Mouse (Mus musculus) midbrain, embryonic 14.5 days (tissue): ENCODE data around the gene Pdgfc. TPM values are rescaled to one million over a fixed set of nuclear protein-coding genes. Genes with fewer than 3 reads are reported as not detected.

Source experiments
- ATAC-seq: fragments of 200-750 bp; cut with Nextera tagmentation; 2 replicates; pipeline ENCODE4 v1.8.0; 2017; ENCODE audit warnings: moderate number of reproducible peaks, moderate library complexity; ENCODE audit not compliant: low FRiP score, low TSS enrichment
- DNase-seq: peaks from one replicate; pipeline ENCODE4 v3.0.0-alpha.2; 2015
- H3K27ac ChIP-seq: fragments of 300-500 bp; sonication (generic); replicated peaks from 2 replicates; pipeline ENCODE4 v1.5.1; 2014; ENCODE audit warnings: mild to moderate bottlenecking, low read depth, low read length, moderate library complexity
- H3K27me3 ChIP-seq: fragments of 300-500 bp; sonication (generic); 2 replicates; pipeline ENCODE4 v1.6.1; 2014; ENCODE audit warnings: low read length, control low read depth, mixed read lengths; ENCODE audit not compliant: control insufficient read depth, insufficient read depth
- H3K36me3 ChIP-seq: fragments of 300-500 bp; sonication (generic); 2 replicates; pipeline ENCODE4 v1.6.1; 2014; ENCODE audit warnings: low read length, control low read depth; ENCODE audit not compliant: control insufficient read depth, insufficient read depth
- H3K4me1 ChIP-seq: fragments of 300-500 bp; sonication (generic); 2 replicates; pipeline ENCODE4 v1.6.1; 2014; ENCODE audit warnings: mild to moderate bottlenecking, antibody characterized with exemption, low read length, control low read depth; ENCODE audit not compliant: control insufficient read depth, insufficient read depth
- H3K4me2 ChIP-seq: fragments of 300-500 bp; sonication (generic); 2 replicates; pipeline ENCODE4 v1.6.1; 2014; ENCODE audit warnings: mild to moderate bottlenecking, low read length, moderate library complexity
- H3K4me3 ChIP-seq: fragments of 300-500 bp; sonication (generic); replicated peaks from 2 replicates; pipeline ENCODE4 v1.5.1; 2014; ENCODE audit warnings: low read depth, low read length
- H3K9ac ChIP-seq: fragments of 300-500 bp; sonication (generic); replicated peaks from 2 replicates; pipeline ENCODE4 v1.6.1; 2014; ENCODE audit warnings: mild to moderate bottlenecking, low read length, moderate library complexity
- H3K9me3 ChIP-seq: fragments of 300-500 bp; sonication (generic); 2 replicates; pipeline ENCODE4 v1.6.1; 2016; ENCODE audit warnings: low read length, control low read depth, mixed read lengths; ENCODE audit not compliant: control insufficient read depth
- WGBS: fragments of 180-500 bp; shearing (Covaris S2); extraction: QIAGEN DNeasy Blood & Tissue Kit; methylation state at CpG from one replicate; pipeline ENCODE4 v1.1.7; 2014; 5-methylcytosine and 5-hydroxymethylcytosine counted together
- polyA plus RNA-seq: library from polyadenylated mRNA; unstranded; fragments of >200 nt; fragmentation: Nextera tagmentation; extraction: Ambion mirVana; gene quantifications from 2 replicates; pipeline ENCODE4 v1.2.1, GENCODE M21; 2014

The Pdgfc gene
- polyA plus RNA-seq, 1 experiment from 2014 or later: 6.3 TPM

GRCm38 (mm10) chr3:81242697-81243590 lies 206.7 kb downstream of the Pdgfc start:
- H3K9ac ChIP-seq: no peak overlapping the region
- no peaks in the 10 kb centered on the region for H3K9me3 ChIP-seq
- H3K4me2 ChIP-seq: no peak overlapping the region
- no peaks in the 10 kb centered on the region for H3K4me1 ChIP-seq
- no peak for DNase-seq
- H3K36me3 ChIP-seq: no peaks in the 10 kb centered on the region
- no peak overlapping the region for H3K4me3 ChIP-seq
- H3K27ac ChIP-seq: no peak overlapping the region
- WGBS: 51% methylated on average over 7 of the region's 7 CpGs
- H3K27me3 ChIP-seq: no peaks in the 10 kb centered on the region
- no peak for ATAC-seq

- H3K9me3 ChIP-seq: no peaks in the 10 kb centered on the region
- no peak overlapping the region for H3K27ac ChIP-seq
- H3K36me3 ChIP-seq: no peaks in the 10 kb centered on the region
- 83% methylated on average over 6 of the region's 6 CpGs for WGBS
- no peaks in the 10 kb centered on the region for H3K4me1 ChIP-seq
- ATAC-seq (no peak), DNase-seq (no peak)
- H3K9ac ChIP-seq: no peak overlapping the region
- no peak overlapping the region for H3K4me3 ChIP-seq
- H3K27me3 ChIP-seq: no peaks in the 10 kb centered on the region
- H3K4me2 ChIP-seq: no peak overlapping the region
These were observed 207.4 kb downstream of the Pdgfc start for GRCm38 (mm10) chr3:81243591-81243990.

- Histone ChIP-seq H3K36me3 (no peaks in the 10 kb centered on the region), H3K27me3 (no peaks in the 10 kb centered on the region), H3K9me3 (no peaks in the 10 kb centered on the region), H3K9ac (no peak overlapping the region), H3K4me3 (no peak overlapping the region), H3K27ac (no peak overlapping the region), H3K4me1 (no peaks in the 10 kb centered on the region), H3K4me2 (no peak overlapping the region)
- WGBS: 94% methylated on average over 1 of the region's 1 CpGs
- ATAC-seq (no peak), DNase-seq (no peak)
These were observed 226.6 kb downstream of the Pdgfc start for GRCm38 (mm10) chr3:81262801-81263200.

Other genes with a start within 250 kb of the Pdgfc start
- 179 and 191 TPM in 2 replicates for gene Gria2, start 233.6 kb upstream of the Pdgfc start, polyA plus RNA-seq
- 28.4 and 30.2 TPM in 2 replicates for gene Glrb, start 122.8 kb upstream of the Pdgfc start, polyA plus RNA-seq